Mouse (Mus musculus): ENCODE measurements around the gene Tmem201. TPM values are rescaled to one million over a fixed set of nuclear protein-coding genes. Genes with fewer than 3 reads are reported as not detected.

The Tmem201 gene
- polyA plus RNA-seq, 1 experiment from 2014 or later: 35.1 TPM

DNA sequence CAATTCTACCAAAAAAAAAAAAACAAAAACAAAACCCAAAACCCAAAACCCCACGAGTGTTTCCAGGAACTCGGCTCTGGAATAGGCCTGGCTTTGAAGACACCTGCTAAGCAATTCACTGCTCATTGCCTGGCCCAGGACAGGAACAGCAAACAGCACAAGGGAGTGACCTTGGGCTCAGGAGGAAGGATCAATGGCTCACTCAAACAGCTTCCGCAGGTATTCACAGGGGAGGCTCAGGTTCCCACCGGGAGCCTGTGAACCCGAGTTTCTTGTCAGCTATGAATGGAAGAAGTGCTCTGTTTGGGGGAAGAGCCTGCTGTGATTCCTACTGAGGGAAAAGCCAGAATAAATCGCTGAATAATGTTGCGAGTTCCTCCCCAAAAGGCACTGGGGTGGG lies 54.0 kb downstream of the Tmem201 start:
- Histone ChIP-seq H3K27ac (ENCODE audit: low read depth, low read length) (no peak overlapping the region), H3K27me3 (ENCODE audit: control insufficient read depth, insufficient read depth, low read length) (no peaks in the 10 kb centered on the region), H3K36me3 (ENCODE audit: control insufficient read depth, insufficient read depth, low read length) (no peaks in the 10 kb centered on the region), H3K9ac (replicated peaks; ENCODE audit: low read depth, low read length) (no peak overlapping the region), H3K4me2 (ENCODE audit: low read depth, low read length) (no peak overlapping the region), H3K4me1 (ENCODE audit: control insufficient read depth, insufficient read depth, low read length) (no peaks in the 10 kb centered on the region), H3K9me3 (ENCODE audit: control insufficient read depth, low read length) (no peaks in the 10 kb centered on the region), H3K4me3 (ENCODE audit: low read depth, low read length) (no peak overlapping the region)
- ATAC-seq (ENCODE audit: low read depth): no peak
- 23% methylated on average over 7 of the region's 7 CpGs for WGBS

DNA sequence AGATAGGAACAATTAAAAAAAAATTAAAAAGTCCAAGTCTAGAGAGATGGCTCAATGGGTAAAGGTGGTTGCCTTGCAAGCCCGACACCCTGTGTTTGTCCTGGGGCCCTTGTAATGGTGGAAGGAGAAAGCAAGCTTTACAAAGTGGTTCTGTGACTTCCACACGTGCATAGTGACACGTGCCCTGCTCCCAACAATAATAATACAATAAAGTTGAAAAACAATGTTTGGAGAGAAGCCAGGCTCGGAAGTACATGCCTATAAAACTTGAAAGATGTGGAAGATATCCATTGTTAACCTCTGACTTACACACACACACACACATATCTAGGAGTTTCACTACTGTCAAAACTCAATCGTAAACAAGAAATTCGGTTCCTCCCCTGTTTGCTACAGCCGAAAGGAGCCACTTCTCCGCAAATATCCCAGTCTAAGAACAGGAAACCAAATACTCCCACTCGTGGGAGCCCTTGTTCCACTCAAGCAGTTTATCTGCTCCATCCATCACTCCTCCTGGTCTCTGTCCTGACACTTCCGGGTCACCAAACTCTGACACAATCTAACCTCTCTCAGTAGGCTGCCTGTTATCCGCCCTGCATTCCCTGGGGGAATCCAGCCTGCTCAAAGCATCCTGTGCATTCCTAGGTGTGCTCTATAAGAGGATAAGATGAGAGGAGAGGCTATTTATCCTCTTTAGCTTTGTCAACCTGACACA lies 58.6 kb downstream of the Tmem201 start:
- Histone ChIP-seq H3K36me3 (ENCODE audit: control insufficient read depth, insufficient read depth, low read length) (no peaks in the 10 kb centered on the region), H3K9me3 (ENCODE audit: control insufficient read depth, low read length) (no peaks in the 10 kb centered on the region), H3K4me1 (ENCODE audit: control insufficient read depth, insufficient read depth, low read length) (peaks cover 4% of the 10 kb centered on the region; the same call in 1 of the 2 replicates), H3K27me3 (ENCODE audit: control insufficient read depth, insufficient read depth, low read length) (no peaks in the 10 kb centered on the region), H3K4me3 (ENCODE audit: low read depth, low read length) (no peak overlapping the region), H3K27ac (ENCODE audit: low read depth, low read length) (no peak overlapping the region), H3K4me2 (ENCODE audit: low read depth, low read length) (no peak overlapping the region), H3K9ac (replicated peaks; ENCODE audit: low read depth, low read length) (no peak overlapping the region)
- WGBS: 69% methylated on average over 11 of the region's 11 CpGs
- no peak for ATAC-seq (ENCODE audit: low read depth)

DNA sequence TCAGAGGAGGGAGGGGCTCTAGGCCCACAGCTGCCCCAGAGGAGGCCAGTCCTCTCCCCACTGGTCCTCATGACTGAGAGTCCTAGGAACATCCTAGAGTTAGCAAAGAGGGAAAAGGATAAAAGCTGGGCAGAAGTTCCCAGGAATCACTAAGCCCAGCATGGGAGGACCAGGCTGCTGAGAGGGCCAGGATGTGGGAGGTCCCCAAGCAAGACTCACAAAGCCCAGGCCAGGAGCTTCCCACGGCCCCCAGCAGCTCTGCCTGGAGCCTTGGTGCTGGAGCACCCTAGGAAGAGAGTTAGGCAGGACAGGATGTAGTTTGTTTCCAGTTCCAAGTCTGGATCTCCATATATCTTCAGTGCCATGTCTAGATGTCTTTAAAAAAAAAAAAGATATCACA lies 59.8 kb downstream of the Tmem201 start:
- Histone ChIP-seq H3K36me3 (ENCODE audit: control insufficient read depth, insufficient read depth, low read length) (no peaks in the 10 kb centered on the region), H3K27me3 (ENCODE audit: control insufficient read depth, insufficient read depth, low read length) (no peaks in the 10 kb centered on the region), H3K4me2 (ENCODE audit: low read depth, low read length) (no peak overlapping the region), H3K27ac (ENCODE audit: low read depth, low read length) (no peak overlapping the region), H3K4me1 (ENCODE audit: control insufficient read depth, insufficient read depth, low read length) (peaks cover 4% of the 10 kb centered on the region; the same call in 1 of the 2 replicates), H3K4me3 (ENCODE audit: low read depth, low read length) (no peak overlapping the region), H3K9me3 (ENCODE audit: control insufficient read depth, low read length) (no peaks in the 10 kb centered on the region), H3K9ac (replicated peaks; ENCODE audit: low read depth, low read length) (no peak overlapping the region)
- ATAC-seq (ENCODE audit: low read depth): no peak
- 62% methylated on average over 1 of the region's 1 CpGs for WGBS

DNA sequence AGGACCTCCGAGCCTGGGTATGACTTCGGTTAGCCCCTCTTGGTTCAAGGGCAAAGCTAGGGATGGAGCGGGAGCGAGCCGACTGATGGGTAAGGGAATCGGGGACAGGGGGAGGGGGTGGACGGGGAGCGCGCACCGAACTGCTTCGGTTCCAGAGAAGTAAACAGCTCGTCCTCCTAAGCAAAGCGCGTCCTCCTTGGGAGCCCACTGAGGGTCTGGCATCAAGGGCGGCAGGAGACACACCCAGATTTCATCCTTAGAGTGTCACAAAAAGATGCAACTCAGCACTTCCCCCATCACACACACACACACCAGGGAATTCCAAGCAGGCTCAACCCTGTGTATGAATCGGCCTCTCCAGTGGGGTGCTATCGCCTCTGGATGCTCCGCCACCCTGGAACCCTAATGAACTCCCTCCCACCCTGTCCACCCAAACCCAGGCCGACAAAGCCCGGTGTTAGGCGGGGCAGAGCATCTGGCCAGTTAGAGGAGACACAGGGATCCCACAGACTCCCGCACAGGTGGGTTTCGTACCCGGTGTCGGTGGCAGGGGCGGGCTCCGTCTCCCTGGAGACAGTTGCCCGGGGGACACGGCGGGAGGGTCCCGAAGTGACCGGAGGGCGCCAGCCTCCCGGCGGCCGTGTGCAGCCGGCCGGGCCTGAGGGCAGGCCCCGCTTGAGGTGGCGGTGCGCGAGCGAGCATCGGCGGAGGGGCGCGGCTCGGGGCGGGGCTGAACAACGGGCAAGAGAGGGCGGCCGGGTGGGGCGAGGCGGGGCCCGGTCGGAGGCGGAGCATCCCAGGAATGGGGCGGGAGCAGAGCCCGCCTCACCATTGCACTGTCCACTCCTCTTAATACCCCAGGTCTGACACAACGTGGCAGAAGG lies 62.2 kb downstream of the Tmem201 start:
- Histone ChIP-seq H3K27ac (ENCODE audit: low read depth, low read length) (peak overlapping the region; percentile 80), H3K36me3 (ENCODE audit: control insufficient read depth, insufficient read depth, low read length) (no peaks in the 10 kb centered on the region), H3K4me3 (ENCODE audit: low read depth, low read length) (peak overlapping the region; percentile 76), H3K9me3 (ENCODE audit: control insufficient read depth, low read length) (no peaks in the 10 kb centered on the region), H3K27me3 (ENCODE audit: control insufficient read depth, insufficient read depth, low read length) (no peaks in the 10 kb centered on the region), H3K4me1 (ENCODE audit: control insufficient read depth, insufficient read depth, low read length) (peaks cover 4% of the 10 kb centered on the region; the same call in 1 of the 2 replicates), H3K4me2 (ENCODE audit: low read depth, low read length) (peak overlapping the region; percentile 77), H3K9ac (replicated peaks; ENCODE audit: low read depth, low read length) (peak overlapping the region; percentile 83)
- peak; percentile 94 for ATAC-seq (ENCODE audit: low read depth)
- under 1% methylated on average over 59 of the region's 60 CpGs for WGBS

DNA sequence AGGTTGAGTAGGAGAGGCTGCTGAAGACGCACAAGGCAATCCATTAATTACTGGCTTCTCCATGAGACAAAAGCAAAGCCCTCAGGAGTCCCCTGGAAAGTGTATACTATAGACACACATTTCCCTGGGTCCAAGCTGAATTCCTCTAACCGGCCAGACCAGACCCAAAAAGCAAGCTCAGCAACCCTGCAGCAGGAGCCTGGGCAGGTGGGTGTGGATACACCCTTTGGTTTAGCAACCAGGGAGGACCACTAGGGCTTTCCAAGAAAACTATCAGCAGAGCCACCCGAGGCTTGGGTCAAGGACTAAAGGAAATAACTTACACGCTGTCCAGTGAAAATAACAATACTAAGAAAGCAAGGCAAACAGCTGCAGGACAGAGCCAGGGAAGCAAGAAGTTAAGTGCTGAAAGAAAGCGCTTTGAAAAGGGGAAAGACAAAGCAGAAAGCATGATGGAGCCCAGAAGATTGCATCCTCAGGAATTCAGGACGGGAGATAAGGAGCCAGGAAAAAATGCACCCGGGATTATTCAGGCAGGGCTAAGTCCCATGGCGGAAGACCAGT lies 62.9 kb downstream of the Tmem201 start:
- Histone ChIP-seq H3K9me3 (ENCODE audit: control insufficient read depth, low read length) (no peaks in the 10 kb centered on the region), H3K4me1 (ENCODE audit: control insufficient read depth, insufficient read depth, low read length) (peaks cover 4% of the 10 kb centered on the region; the same call in 1 of the 2 replicates), H3K27me3 (ENCODE audit: control insufficient read depth, insufficient read depth, low read length) (no peaks in the 10 kb centered on the region), H3K4me2 (ENCODE audit: low read depth, low read length) (peak overlapping the region; percentile 77), H3K36me3 (ENCODE audit: control insufficient read depth, insufficient read depth, low read length) (no peaks in the 10 kb centered on the region), H3K4me3 (ENCODE audit: low read depth, low read length) (peak overlapping the region; percentile 76), H3K9ac (replicated peaks; ENCODE audit: low read depth, low read length) (peak overlapping the region; percentile 83), H3K27ac (ENCODE audit: low read depth, low read length) (peak overlapping the region; percentile 80)
- WGBS: 11% methylated on average over 8 of the region's 8 CpGs
- no peak for ATAC-seq (ENCODE audit: low read depth)

DNA sequence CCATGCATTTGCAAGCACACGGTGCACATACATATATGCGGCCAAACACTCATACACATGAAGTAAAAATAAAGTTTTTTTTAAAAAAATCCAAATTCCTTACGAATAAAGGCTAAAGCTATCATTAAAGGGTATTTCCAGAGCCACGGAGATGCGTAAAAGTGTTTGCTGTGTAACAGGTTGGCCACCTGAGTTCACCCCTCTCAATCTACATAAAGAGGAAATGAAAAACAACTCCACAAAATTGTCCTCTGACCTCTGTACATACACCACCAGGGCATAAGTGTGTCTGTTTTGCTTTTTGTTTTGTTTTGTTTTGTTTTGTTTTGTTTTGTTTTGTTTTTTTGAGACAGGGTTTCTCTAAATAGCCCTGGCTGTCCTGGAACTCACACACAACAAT lies 65.1 kb downstream of the Tmem201 start:
- no peak for ATAC-seq (ENCODE audit: low read depth)
- H3K9ac ChIP-seq (replicated peaks; ENCODE audit: low read depth, low read length): no peak overlapping the region
- no peak overlapping the region for H3K4me2 ChIP-seq (ENCODE audit: low read depth, low read length)
- no peak overlapping the region for H3K27ac ChIP-seq (ENCODE audit: low read depth, low read length)
- no peaks in the 10 kb centered on the region for H3K9me3 ChIP-seq (ENCODE audit: control insufficient read depth, low read length)
- peaks cover 4% of the 10 kb centered on the region; the same call in 1 of the 2 replicates for H3K4me1 ChIP-seq (ENCODE audit: control insufficient read depth, insufficient read depth, low read length)
- WGBS: 96% methylated on average over 5 of the region's 5 CpGs
- no peaks in the 10 kb centered on the region for H3K36me3 ChIP-seq (ENCODE audit: control insufficient read depth, insufficient read depth, low read length)
- H3K4me3 ChIP-seq (ENCODE audit: low read depth, low read length): no peak overlapping the region
- H3K27me3 ChIP-seq (ENCODE audit: control insufficient read depth, insufficient read depth, low read length): no peaks in the 10 kb centered on the region

DNA sequence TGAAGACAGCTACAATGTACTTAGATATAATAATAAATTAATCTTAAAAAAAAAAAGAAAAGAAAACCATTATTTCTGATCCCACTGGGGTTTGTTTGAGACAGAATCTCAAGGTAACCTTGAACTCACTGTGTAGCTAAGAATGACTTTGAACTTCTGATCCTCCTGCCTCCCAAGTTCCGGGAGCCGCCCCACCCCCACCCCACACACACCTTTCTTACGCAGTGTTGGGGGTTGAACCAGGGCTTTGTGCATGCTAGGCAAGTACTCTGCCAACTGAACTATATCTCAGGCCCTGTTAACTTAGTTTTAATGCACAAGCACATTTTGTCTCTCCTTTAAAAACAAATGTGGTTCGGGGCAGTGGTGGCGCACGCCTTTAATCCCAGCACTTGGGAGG lies 66.7 kb downstream of the Tmem201 start:
- H3K27ac ChIP-seq (ENCODE audit: low read depth, low read length): no peak overlapping the region
- H3K4me1 ChIP-seq (ENCODE audit: control insufficient read depth, insufficient read depth, low read length): peaks cover 4% of the 10 kb centered on the region; the same call in 1 of the 2 replicates
- H3K4me2 ChIP-seq (ENCODE audit: low read depth, low read length): no peak overlapping the region
- no peak for ATAC-seq (ENCODE audit: low read depth)
- H3K9ac ChIP-seq (replicated peaks; ENCODE audit: low read depth, low read length): no peak overlapping the region
- 97% methylated on average over 6 of the region's 6 CpGs for WGBS
- H3K9me3 ChIP-seq (ENCODE audit: control insufficient read depth, low read length): no peaks in the 10 kb centered on the region
- no peak overlapping the region for H3K4me3 ChIP-seq (ENCODE audit: low read depth, low read length)
- H3K36me3 ChIP-seq (ENCODE audit: control insufficient read depth, insufficient read depth, low read length): no peaks in the 10 kb centered on the region
- H3K27me3 ChIP-seq (ENCODE audit: control insufficient read depth, insufficient read depth, low read length): no peaks in the 10 kb centered on the region

DNA sequence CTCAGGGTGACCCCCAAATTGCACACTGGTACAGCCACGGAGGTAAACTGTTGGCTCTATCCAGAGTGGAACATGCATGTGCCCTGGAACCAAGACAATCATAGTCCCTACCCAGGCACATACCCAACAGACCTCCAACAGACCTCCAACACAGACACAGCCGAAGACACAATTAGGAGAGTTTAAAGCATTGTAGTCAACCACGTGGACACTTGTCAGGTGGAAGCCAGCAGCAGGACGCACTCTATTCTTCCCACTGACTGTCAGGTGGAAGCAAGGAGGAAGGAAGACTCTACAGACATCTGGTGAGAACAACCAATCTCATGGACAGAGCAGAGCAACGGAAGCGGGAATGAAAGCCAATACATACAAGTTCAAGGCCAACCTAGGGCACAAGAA lies 72.2 kb downstream of the Tmem201 start:
- Histone ChIP-seq H3K27me3 (ENCODE audit: control insufficient read depth, insufficient read depth, low read length) (no peaks in the 10 kb centered on the region), H3K4me1 (ENCODE audit: control insufficient read depth, insufficient read depth, low read length) (no peaks in the 10 kb centered on the region), H3K36me3 (ENCODE audit: control insufficient read depth, insufficient read depth, low read length) (0 out of 2 replicates have a peak, but pooled peaks cover 4% of the 10 kb centered on the region), H3K27ac (ENCODE audit: low read depth, low read length) (no peak overlapping the region), H3K4me2 (ENCODE audit: low read depth, low read length) (no peak overlapping the region), H3K9me3 (ENCODE audit: control insufficient read depth, low read length) (no peaks in the 10 kb centered on the region), H3K9ac (replicated peaks; ENCODE audit: low read depth, low read length) (no peak overlapping the region), H3K4me3 (ENCODE audit: low read depth, low read length) (no peak overlapping the region)
- no peak for ATAC-seq (ENCODE audit: low read depth)
- 85% methylated on average over 6 of the region's 6 CpGs for WGBS

Data from neural tube, embryonic 14.5 days (tissue).